Mouse (Mus musculus) thymus, postnatal 0 days (tissue): ENCODE measurements around the gene Tmprss9. TPM values are rescaled to one million over a fixed set of nuclear protein-coding genes. Genes with fewer than 3 reads are reported as not detected.

Source experiments
- DNase-seq: peaks from one replicate; pipeline ENCODE4 v3.0.0-alpha.2; 2015; ENCODE audit warnings: low spot score
- microRNA counts: library from miRNA; unstranded; fragments of <30 nt; microRNA quantifications from one replicate; lab custom pipeline; 2015
- microRNA-seq: library from miRNA; unstranded; fragments of <30 nt; microRNA quantifications from one replicate; pipeline ENCODE4, GENCODE M21; 2016; ENCODE audit warnings: borderline number of aligned reads
- polyA plus RNA-seq: library from polyadenylated mRNA; unstranded; fragments of >200 nt; fragmentation: Nextera tagmentation; extraction: Ambion mirVana; gene quantifications from 2 replicates; pipeline ENCODE4 v1.2.1, GENCODE M21; 2015

The Tmprss9 gene
- polyA plus RNA-seq, 1 experiment from 2014 or later: 0.08 TPM

- DNase-seq: no peak
Measured at GRCm38 (mm10) chr10:80935698-80936097, 64.0 kb downstream of the Tmprss9 start.

GRCm38 (mm10) chr10:80936135-80936809 lies 64.6 kb downstream of the Tmprss9 start:
- no peak for DNase-seq

- no peak for DNase-seq
Measured at GRCm38 (mm10) chr10:80936810-80937164, 65.1 kb downstream of the Tmprss9 start.

- DNase-seq: no peak
Measured at GRCm38 (mm10) chr10:80937646-80938045, 66.0 kb downstream of the Tmprss9 start.

DNA sequence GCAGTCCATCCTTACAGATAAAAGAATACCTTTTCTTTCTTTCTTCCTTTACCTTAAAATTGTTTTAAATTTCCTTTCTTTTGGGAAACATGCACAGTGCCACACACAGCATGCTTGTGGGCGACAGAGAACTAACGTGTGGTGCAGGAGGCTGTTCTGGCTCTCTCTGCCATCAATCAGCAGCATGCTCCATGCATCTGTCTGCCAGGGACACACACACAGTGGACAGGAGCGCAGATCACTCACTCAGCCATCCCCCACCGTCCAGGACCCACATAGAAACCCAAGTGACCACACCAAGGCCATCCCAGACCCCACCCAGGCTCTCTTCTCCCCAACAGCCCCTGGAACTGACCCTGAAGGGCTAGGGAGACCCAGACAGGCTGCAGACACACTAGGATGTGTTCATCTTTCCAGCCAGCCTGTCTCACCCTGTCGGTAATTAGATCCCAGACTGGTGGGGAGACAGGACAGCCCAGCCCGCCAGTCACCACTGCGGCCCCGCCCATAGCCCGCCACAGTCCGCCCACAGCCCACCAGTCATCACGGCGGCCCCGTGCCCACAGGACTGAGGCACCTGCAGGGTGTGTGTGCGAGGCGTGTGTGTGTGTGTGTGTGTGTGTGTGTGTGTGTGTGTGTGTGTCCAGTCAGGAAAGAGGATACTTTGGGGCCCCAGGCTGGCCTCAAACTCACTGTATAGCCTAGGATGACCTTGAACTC lies 67.3 kb downstream of the Tmprss9 start:
- no peak for DNase-seq

- DNase-seq: peak; percentile 81
Measured at GRCm38 (mm10) chr10:80939671-80940070, 68.0 kb downstream of the Tmprss9 start.

DNA sequence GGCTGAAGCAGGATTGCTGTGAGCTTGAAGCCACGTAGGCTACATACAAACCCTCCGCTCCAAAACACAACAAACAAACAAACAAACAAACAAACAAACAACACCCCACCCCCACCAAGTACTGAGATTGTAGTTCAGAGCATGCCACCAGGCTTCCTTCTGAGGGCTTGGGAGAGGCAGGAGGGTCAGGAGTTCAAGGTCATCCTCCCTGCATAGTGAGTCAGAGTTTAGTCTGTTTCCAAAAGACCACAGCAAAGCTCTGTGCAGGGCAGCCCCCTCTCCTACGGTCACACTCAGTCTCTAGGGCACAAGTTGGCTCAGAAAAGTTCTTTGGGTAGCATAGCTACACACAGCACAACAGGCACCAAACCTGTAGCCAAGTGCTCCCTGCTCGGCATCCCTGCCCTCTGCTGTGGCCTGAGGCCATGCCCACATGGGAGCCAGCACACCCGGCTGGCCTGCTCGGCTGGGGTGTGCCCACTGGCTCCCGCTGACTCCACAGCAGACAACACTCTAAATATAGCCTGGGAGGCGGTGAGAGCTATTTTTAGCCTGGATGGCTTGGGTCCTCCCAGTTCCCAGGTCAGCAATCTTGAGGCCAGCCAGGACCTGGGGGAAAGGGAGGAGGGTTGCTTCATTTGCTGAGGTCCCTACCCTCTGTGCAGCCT lies 68.8 kb downstream of the Tmprss9 start:
- no peak for DNase-seq

GRCm38 (mm10) chr10:80940988-80941347 lies 69.3 kb downstream of the Tmprss9 start:
- no peak for DNase-seq

GRCm38 (mm10) chr10:80942919-80943318 lies 71.3 kb downstream of the Tmprss9 start:
- DNase-seq: no peak

GRCm38 (mm10) chr10:80943701-80944100 lies 72.1 kb downstream of the Tmprss9 start:
- no peak for DNase-seq

GRCm38 (mm10) chr10:80944231-80944630 lies 72.6 kb downstream of the Tmprss9 start:
- DNase-seq: no peak

- DNase-seq: no peak
Measured at GRCm38 (mm10) chr10:80946684-80947437, 75.2 kb downstream of the Tmprss9 start.

GRCm38 (mm10) chr10:80947802-80948201 lies 76.2 kb downstream of the Tmprss9 start:
- DNase-seq: no peak

DNA sequence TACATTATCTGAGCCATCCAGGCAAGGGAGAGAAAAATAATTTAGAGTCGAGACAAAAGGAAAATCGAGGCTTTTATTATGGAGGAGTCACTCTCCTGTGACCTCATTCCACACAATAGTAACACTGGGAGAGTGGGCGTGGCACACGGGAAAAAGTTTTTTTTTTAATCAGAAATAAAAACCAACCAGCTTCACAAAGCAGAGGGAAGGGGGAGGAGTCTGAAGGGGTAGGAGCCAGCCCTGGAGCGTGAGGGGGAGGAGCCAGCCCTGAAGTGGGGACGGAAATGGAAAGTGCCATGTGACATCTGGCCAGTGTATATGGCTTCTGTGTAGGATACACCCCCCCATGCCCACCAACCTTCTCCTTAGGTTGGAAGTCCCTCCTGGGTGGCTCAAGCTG lies 76.9 kb downstream of the Tmprss9 start:
- DNase-seq: no peak

DNA sequence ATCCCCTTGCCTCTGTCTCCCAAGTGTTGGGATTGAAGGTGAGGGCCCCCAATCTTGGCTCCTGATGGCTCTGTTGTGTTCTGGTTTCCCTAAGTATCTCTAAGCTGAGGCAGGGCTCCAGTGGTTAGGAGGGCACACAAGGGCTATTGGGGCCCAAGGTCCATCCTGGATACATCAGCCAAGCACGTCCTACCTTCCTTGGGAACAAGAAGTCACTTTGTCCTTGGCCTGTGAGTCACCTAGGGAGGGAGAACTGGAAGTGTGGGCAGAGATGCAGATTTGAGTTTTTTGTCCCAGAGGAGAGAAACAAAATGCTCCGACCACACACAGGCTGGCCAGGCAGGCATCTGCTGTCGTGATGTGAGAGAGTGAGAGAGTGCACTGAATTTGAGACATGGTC lies 77.4 kb downstream of the Tmprss9 start:
- DNase-seq: no peak

MicroRNAs within 50 kb of the gene (microRNA counts, 519-probe panel; counts per million panel counts)
- 473 counts per million, percentile 71 among the panel's probes with 10 or more counts for microRNA mmu-miR-1982 (lab: Ali Mortazavi, UCI)

Small RNA genes within 50 kb of the gene (microRNA-seq; reads per million reads assigned to microRNA genes)
- 5.0 reads per million, percentile 5 among the genes with 10 or more reads in this experiment for gene Mir1982

Other genes with a start within 250 kb of the Tmprss9 start
- 153 and 160 TPM in 2 replicates for gene Csnk1g2, start 249.0 kb upstream of the Tmprss9 start, polyA plus RNA-seq
- gene Btbd2, start 214.8 kb upstream of the Tmprss9 start, polyA plus RNA-seq: 31.6 and 31.9 TPM in 2 replicates
- 119 and 125 TPM in 2 replicates for gene Mknk2, start 193.7 kb upstream of the Tmprss9 start, polyA plus RNA-seq
- gene Mob3a, start 169.9 kb upstream of the Tmprss9 start, polyA plus RNA-seq: 107 and 114 TPM in 2 replicates
- 17.8 and 20.1 TPM in 2 replicates for gene Izumo4, start 169.7 kb upstream of the Tmprss9 start, polyA plus RNA-seq
- 48.0 and 54.8 TPM in 2 replicates for gene Ap3d1, start 129.6 kb upstream of the Tmprss9 start, polyA plus RNA-seq
- 10.5 and 15.0 TPM in 2 replicates for gene Dot1l, start 116.6 kb upstream of the Tmprss9 start, polyA plus RNA-seq
- 62.7 and 80.3 TPM in 2 replicates for gene Sf3a2, start 73.7 kb upstream of the Tmprss9 start, polyA plus RNA-seq
- 137 and 140 TPM in 2 replicates for gene Plekhj1, start 73.2 kb upstream of the Tmprss9 start, polyA plus RNA-seq
- gene Amh, start 66.6 kb upstream of the Tmprss9 start, polyA plus RNA-seq: 0.08 TPM in 2 replicates
- 0.15 and 0.29 TPM in 2 replicates for gene Jsrp1, start 58.4 kb upstream of the Tmprss9 start, polyA plus RNA-seq
- gene Oaz1, start 45.2 kb upstream of the Tmprss9 start, polyA plus RNA-seq: 2,037 and 2,048 TPM in 2 replicates
- 0.06 and 0.18 TPM in 2 replicates for gene Lingo3, start 27.8 kb upstream of the Tmprss9 start, polyA plus RNA-seq
- gene Lsm7, start 16.6 kb upstream of the Tmprss9 start, polyA plus RNA-seq: 338 and 340 TPM in 2 replicates
- 26.8 and 27.7 TPM in 2 replicates for gene Sppl2b, start 16.6 kb upstream of the Tmprss9 start, polyA plus RNA-seq
- gene Timm13, start 29.1 kb downstream of the Tmprss9 start, polyA plus RNA-seq: 337 and 351 TPM in 2 replicates
- 28.0 and 28.5 TPM in 2 replicates for gene Lmnb2, start 46.4 kb downstream of the Tmprss9 start, polyA plus RNA-seq
- 19.0 and 21.7 TPM in 2 replicates for gene Gadd45b, start 58.2 kb downstream of the Tmprss9 start, polyA plus RNA-seq
- gene Gng7, start 143.1 kb downstream of the Tmprss9 start, polyA plus RNA-seq: 1.5 and 1.8 TPM in 2 replicates
- gene Diras1, start 153.8 kb downstream of the Tmprss9 start, polyA plus RNA-seq: 0.04 TPM in 1 of 2 replicates, not detected in the other
- 16.0 and 16.8 TPM in 2 replicates for gene Slc39a3, start 165.6 kb downstream of the Tmprss9 start, polyA plus RNA-seq
- 120 and 127 TPM in 2 replicates for gene Sgta, start 188.3 kb downstream of the Tmprss9 start, polyA plus RNA-seq
- 20.1 and 25.8 TPM in 2 replicates for gene Thop1, start 198.2 kb downstream of the Tmprss9 start, polyA plus RNA-seq
- 0.24 and 0.53 TPM in 2 replicates for gene Creb3l3, start 227.0 kb downstream of the Tmprss9 start, polyA plus RNA-seq
- 142 and 150 TPM in 2 replicates for gene Map2k2, start 234.1 kb downstream of the Tmprss9 start, polyA plus RNA-seq